Mouse (Mus musculus) cerebellum, adult 9-10 months (tissue): ENCODE data around the gene St6gal1.

Experiments
- DNase-seq: peaks from one replicate; pipeline ENCODE4 v3.0.0; 2022

The St6gal1 gene

DNA sequence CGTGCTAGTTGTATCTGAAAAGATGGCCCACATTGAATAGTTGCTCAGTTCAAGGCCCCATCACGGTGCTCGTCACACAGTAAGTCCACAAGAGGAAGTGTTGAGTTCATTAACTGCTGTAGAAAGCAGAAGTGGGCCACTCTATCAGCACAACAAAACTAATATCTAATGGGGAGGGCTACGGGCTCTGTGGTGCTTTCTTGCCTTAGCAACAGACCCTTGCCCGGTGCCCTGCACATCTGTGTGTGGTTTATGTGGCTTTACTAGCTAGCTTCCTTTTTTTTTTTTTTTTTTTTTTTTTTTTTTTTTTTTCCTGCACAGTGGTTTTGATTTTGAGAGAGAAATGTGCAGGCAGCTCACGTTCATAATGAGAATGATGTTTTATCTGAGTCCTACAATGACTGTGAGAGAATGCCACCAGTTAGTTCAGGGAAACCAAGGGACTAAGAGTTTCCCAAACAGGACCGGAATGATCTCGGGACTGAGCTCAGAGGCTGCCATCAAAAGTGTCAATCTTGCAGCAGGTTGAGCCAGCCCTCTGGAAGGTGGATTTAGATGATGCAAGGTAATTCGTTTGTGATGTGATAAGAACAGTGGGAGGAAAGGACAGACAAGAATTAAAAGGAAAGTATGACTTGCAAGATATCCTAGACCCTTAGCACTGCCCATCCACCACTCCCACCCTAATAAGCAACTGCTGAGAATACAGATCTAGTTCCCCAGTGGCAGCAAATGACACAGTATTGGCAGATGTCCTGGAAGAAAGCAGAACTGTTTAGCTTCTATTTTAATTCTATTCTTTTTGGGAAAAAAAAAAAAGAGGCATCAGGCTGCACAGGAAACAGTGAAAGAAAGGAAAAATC, 55.6 kb downstream of the St6gal1 start:
- no peak for DNase-seq

DNA sequence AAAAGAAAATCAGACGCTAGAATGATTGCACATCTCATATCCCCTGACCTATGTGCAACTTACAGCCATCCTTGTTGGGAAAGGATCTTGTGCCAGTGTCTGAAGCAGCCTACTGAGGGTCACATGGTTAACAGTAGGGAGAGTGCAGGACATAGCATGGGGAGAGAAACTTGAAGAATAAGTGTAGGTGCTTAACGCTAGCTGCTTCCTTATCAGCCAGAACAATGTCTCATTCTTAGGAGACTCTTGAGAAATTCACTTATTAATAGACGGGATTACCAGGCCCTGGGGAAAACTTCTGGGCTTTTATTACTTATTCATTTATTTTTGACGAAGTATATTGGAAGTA, 56.2 kb downstream of the St6gal1 start:
- DNase-seq: no peak

DNA sequence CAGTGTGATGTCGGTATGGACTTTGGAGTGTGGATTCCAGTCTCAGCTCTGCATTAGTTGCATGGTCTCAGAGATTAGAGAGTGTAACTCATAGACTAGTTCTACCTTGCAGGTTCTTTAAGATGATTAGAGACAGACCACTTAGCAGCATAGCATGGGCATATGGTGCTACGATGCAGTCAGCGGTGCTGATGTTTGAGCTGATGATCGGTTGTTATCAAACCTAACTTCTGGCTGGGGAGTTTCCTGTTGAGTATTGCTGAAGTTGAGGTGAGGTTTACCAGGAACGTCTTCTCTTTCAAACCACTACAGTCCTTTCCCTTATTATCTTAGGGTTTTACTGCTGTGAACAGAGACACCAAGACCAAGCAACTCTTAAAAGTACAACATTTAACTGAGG, 57.7 kb downstream of the St6gal1 start:
- no peak for DNase-seq

DNA sequence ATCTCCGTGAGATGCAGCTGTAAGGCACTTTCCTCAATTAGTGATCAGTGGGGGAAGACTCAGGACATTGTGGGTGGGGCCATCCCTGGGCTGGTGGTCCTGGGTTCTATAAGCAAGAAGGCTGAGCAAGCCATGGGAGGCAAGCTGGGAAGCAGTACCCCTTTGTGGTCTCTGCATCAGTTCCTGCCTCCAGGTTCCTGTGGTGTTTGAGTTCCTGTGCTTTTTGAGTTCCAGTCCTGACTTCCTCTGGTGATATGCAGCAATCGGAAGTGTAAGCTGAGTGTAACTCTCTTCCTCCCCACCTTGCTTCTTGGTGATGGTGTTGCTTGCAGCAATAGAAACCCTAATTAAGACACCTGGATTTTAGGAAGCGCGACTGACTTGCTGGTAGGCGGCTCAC, 58.4 kb downstream of the St6gal1 start:
- DNase-seq: no peak

DNA sequence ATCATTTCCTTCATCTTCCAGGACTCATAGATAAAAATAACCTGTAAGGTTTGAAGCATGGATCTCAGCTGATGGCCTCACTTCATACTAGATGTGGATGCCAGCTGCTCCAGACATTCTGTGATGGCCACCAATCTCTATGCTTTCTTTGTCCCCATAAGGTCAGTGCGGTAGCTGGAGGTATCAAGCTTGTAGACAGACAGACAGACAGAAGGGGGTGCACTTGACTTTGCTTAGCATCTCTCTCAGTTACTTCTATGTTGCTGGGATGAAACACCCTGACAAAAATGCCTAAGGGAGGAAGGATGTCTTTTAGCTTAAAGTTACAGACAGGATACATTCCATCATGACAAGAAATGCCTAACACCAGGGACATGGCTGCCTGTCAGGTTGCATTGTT, 59.1 kb downstream of the St6gal1 start:
- no peak for DNase-seq

DNA sequence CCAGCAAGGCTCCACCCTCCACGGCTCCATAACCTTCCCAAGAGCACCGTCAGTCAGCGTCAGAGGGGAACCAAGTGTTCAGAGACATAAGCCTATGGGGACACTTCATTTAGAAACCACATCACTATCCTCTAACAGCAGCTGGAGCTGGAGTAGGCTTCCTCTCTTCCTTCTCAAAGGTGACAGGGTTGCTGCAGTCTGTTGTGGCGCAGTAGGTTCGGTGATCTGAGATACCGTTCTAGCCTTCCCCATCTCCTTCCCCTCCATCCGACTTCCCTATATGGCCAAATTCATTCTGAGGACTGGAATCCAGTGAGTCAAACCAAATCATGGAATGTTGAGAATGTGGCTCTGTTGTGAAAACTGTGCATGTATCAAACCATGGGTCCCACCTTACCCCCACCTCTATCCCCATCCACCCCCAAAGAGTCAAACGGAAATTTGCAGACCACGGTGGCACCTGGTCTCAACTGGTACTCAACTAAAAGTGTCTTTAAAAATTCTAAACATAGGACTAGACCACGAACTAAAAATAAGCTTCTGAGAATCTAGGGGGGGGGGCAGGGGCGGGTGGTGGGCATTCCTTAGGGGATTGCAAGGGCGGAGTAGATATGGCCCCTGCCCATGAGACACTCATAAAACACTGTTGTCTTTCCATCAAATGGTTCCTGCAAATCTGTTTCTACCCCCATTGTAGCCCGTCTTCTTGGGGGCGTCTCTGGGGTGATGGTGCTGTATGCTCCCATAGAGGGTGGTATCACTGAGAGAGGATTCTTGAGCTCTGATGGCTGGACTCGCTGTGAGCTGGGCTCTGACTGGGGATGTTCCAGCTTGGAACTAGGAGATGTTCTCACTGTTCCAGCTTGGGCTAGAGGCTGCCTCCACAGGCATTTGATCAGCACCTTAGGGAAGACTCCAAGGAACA, 60.2 kb downstream of the St6gal1 start:
- no peak for DNase-seq

DNA sequence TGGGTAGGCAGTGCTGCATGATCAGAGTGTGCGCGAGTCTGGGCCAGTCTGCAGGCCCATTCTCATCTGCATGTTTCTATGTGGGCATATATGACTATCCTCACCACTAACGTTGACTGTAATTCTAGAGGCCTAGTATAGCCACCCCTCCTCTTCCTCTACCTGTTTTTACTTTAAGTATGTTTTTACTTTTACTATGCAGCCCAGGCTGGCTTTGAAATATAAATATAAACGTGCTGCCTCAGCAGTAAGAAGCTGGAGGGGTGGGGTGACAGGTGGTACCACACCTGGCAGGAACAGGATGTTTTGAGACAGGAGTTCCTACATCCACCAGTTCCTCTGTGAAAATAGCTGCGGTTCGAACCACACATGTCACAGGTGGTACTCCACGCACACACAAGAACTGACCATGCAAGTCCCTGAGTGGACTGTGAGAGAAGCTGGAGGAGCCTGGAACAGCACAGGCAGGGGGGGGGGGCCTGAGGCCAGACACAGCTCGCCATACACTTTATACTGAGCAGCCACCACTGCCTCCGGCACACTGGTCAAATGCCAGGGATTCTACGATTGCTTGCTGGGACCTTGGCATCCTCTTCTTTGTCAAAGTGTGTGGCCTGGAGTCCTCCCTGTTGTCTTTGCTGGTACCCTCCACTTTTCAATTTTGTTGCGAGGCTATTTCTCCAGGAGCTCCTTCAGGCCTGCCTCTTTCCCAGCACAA, 62.0 kb downstream of the St6gal1 start:
- DNase-seq: no peak

DNA sequence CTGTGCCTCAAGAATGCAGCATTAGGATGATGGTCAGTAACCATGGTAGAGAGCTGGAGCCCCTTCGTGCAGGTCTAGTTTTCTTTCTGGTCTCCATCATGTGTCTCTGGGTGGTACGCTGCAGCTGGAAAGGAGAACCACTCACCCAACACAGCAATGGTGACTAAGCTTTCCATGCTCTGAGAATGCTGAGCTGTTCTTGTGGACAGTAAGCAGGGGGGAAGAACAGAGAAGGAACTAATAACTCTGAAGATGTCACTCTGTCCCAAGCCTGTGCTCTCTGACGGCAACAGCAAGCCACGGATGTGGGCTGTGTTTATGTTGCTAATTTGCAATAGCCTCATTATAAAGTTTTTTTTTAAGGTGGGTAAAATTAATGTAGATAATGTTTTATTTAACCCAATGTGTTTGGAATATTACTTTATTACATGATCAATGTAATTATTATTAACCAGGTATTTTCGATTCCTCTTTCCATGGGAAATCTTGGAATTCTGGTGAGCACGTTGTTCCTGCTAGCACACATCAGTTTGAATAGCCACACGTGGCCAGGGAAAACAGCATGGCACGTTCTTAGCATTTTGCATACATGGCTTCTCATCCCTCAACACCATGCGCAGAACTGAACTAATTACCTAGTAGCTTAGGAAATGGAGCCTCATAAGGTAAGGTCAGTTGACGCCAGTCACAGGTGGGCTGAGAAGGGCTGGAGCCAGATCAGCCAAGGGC, 62.9 kb downstream of the St6gal1 start:
- DNase-seq: no peak

DNA sequence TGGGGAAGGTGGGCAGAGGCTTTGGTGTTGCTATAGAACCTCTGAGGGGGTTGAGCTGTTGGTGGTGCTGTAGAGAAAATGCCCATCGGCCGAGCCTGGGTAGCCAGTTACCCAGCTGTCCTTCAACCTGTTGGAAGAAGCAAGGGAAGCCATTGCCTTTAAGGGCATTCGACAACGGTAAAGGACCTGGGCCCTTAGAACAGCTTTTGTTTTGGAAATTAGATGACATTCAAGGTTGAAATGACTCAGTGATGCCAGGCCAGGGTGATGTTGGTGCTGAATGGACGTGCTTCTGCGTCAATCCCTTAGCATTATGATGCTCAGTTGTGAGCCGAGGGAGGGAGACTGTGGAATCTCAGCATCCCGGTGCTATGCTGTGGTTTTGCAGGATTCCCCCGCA, 63.6 kb downstream of the St6gal1 start:
- DNase-seq: no peak

DNA sequence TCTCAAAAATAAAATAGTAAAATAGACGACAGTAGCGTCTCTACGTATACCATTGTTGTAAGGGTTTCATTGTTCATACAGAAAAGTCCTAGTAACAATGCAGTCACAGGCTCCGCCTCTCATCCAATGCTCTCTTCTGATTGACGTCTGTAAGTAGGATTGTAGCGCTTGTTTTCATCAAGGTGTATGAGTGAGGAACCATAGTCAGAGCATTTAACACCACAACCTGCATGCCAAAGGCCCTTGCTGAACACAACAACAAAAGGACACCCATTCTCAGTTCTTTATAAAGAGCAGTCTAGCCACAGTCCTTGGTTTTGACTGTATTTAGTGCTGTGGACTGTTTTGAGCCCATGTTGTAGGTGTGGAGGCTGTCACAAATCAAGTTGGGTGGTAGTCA, 64.9 kb downstream of the St6gal1 start:
- DNase-seq: no peak

DNA sequence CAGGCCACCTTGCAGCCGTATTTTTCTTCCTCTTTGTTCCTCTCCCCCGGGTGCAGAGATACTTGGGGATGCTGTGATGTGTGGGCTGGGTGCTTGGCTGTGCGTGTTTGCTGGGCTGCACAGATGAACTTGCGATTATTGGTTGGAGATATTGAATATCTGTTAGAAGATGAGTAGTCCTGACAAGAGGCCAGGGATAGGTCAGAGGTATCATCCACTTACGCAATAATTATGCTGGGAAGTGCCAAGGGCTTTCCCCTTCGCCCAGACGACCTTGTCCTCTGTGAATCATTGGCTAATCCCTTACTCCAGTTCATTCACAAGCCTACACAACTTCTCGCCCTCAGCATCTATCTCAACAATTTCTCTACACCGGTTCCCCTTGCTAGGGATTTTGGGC, 65.6 kb downstream of the St6gal1 start:
- DNase-seq: no peak

DNA sequence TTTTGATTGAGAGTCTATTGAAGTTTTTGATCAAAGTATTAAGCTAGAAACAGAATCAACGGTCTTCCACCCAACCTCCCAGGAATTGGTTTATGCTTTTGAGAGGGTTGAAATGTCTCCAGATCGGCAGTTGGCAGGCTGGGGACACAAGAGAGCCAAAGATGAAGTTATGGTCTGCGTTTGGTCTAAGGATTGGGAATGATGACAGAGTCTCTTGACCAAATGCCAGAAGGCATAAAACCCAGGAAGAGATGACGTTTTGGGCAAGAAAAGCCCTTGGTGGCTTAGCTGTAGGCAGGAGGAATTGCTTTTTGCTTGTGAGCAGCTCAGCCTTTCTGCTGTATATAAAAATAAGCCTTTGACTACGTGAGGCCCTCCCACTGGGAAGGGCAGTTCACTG, 67.0 kb downstream of the St6gal1 start:
- DNase-seq: no peak

DNA sequence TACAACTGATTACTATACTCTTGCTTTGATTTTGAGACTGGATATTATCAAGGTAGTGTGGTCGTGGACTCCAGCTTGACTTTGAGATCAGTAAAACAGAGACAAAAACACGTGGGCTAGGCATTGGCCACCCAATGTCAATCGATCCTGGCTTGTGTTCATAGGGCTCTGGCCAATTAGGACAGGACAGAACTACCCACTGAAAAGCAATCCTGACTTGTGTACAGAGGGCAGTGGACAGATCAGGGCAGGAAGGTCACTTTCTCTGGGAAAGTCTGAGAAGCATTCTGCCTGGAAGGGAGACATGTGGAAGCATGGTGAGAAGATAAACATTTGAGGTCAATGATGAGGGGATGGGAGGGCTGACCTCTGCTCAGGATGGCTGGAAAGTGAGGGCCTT, 69.7 kb downstream of the St6gal1 start:
- DNase-seq: no peak

DNA sequence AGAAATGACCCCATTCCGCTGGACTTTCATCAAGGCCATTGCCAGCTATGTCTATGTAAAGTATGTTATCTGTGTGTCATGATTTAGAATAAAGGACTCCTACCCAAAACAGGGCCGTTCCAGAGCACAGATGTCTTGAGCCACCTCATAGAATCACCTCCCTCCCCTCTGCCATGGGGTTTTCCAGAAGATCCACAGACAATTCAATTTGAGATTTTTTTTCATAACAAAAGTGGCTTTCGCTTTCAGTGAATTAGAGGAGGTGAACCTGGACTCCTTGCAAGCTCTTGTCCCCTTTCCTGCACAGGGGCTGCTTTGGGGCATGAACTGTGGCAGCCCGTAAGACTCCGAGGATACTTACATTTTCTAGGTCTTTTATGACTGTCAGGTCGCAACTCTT, 70.2 kb downstream of the St6gal1 start:
- no peak for DNase-seq

DNA sequence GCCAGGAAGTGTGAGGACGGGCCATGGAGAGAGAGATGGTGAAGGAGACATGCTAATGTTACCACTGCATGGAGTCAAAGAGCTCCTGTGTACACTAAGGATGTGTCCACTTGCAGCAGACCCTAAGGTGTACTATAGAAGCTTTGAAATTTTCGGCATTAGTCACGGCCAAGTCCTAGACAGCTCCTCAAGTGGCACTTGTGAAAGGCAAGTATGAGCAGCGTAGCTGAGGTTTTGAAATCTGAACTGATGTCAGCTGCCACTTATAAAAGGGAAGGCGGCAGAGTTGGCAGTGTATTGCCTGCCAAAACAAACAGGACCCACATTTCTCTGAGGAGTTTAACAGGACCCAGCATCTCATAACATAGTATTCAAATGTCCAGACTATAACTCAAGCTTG, 71.2 kb downstream of the St6gal1 start:
- DNase-seq: no peak

DNA sequence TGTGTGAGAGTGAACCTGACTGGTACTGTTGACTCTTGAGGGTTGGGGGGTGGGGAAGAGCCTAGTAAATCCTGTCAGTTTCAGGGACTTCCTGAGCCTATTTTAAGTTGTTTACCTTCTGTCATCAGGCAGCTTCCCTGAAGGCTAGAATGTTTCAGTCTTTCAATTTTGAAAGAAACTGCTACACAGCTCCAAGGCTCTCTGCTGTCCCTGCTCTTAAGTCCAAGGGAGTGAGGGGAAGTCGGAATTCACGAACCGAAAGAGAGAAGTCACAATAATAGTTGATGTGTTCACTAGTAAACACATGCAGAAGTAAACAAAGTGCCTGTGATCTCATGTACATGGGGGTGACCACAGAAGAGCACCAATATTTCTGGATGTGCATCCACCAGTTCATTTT, 72.2 kb downstream of the St6gal1 start:
- DNase-seq: no peak

DNA sequence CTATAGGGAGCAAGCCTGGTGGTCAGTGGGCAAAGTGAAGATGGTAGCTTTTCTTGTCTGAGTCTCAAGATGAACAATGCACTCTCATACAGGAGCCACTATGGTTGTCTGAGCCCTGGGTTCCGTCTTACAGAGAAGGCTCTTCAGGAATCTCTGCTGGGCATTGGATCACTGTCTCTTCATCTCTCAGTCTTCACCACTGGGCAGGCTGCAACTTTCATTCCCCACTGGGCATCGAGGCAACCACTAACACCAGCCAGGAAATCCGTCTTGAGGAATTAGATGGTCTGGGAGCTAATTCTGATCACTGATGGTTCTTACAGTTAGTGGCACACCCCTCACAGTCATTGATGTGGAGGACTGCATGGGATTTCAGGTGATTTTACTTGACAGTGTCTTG, 73.9 kb downstream of the St6gal1 start:
- no peak for DNase-seq

DNA sequence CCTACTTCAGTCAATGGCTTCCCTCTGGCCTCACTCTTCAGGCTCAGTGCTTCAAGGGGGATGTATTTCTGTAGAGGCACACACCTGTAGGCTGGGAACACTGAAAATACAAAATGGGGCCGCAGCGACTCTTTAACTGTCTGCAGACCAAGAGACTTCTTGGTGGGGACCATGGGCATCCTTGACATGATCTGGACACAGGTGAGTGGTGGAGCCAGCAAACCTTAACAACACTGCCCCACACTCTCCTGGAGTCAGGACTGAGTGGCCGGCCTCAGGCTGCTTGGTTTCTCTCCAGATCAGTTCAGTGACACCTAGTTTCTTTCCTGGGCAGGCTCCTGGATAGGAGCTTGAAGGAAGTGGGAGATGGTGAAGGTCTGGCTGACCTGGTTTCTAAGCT, 74.4 kb downstream of the St6gal1 start:
- DNase-seq: no peak

DNA sequence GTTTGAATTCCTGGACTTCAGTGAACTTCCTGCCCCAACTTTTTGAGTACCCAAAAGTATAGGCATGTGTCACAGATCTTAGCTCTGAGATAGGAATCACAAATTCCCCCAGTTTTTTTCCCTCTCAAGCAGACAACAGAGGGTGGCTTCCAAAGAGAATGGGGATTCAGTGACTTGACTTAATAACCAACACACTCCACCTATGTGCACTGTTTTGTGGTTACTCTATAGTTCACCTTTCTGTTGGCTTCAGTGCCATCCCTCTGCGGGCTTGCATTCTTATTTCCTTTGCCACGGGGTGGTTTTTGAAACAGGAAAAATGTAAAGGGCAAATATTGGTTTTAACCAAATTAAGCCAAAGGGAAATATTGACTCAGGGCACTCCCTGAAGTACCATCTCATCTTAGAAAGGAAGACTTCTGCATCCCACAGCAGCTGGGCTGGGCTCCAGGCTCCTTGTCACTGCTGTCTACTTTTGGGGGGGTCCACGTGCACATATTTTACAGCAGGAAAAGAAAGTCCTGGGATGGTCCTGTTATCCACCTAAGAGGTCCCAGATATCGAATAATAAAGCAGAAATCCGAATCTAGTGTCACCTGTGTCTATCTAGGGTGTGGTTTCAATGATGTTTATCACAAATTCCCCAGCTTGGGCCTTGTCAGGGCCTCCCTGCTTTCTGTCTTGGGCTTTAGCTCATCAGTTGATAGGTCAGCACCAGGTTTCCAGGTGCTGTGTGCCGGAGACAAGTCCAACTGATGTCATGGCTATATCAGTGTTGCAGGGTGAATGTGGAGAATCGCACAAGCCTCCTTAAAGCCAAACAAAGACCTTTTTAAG, 75.6 kb downstream of the St6gal1 start:
- DNase-seq: no peak

DNA sequence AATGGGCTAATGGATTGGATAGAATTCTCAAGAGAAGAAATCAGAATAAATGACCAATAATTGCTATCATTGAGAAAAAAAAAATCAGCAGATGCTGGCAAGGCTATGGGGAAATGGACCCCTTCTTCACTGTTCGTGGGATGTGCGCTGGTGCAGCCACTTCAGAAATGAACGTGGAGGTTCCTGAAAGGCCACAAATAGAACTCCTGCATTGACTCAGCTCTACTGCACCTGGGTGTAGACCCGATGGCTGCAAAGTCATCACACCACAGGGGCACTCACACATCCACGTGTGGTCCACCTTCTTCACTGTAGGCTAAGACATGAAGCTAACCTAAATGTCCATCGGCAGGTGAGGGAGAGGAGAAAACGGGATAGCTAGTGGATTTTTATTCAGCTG, 77.2 kb downstream of the St6gal1 start:
- no peak for DNase-seq

DNA sequence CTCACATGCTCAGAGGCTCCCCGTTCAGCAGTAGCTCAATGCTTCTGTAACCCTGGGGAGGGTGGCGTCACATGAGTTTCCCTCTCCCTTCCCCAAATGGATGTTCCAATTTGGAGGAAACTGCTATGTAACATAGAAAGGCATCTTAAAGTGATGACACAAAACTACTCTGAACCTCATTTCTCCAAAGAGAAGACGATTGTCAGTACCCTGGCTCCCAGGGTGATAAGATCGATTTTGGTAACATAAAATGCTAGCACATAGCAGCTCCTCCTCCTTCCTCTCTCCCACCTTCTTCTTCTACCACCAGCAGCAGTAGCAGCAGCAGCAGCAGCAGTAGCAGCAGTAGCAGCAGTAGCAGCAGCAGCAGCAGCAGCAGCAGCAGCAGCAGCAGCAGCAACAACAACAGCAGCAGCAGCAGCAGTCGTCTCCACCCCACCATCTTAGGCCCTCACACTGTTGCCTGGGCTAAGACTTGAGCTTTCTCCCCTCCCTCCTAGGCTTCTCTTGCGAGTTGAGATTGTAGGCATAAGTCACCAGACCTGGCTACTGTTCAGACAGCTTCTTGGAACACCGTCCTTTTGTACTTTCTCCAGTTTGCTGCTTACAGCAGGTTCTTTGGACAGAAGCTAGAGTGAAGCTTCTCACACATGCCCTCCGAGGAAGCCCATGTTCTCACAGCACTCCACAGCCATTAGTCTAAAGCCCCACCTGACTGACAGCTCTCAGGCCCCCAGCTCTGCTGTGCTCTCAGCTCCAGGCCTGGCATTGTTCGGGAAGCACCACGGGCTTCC, 81.5 kb downstream of the St6gal1 start:
- no peak for DNase-seq
